Mouse (Mus musculus) kidney, postnatal 36 days (tissue): ENCODE data around the gene Scn3b.

ENCODE experiments used
- DNase-seq, 2 experiments: peaks; one replicate each; pipeline ENCODE4 v3.0.0; 2021 to 2022; ENCODE audit warnings: mixed read lengths in 2 of 2

Scn3b gene

GRCm38 (mm10) chr9:40269103-40269861 is at the start of gene Scn3b:
Scn3b (plus strand) TSS chr9:40269217.
- peak in 1 of 2 experiments; percentile 50 for DNase-seq

- DNase-seq = no peak
Measured at GRCm38 (mm10) chr9:40224289-40224688, 44.7 kb upstream of the Scn3b start.

- DNase-seq = peak; percentile 42 to 72
Measured at GRCm38 (mm10) chr9:40227874-40228789, 40.9 kb upstream of the Scn3b start.

DNA sequence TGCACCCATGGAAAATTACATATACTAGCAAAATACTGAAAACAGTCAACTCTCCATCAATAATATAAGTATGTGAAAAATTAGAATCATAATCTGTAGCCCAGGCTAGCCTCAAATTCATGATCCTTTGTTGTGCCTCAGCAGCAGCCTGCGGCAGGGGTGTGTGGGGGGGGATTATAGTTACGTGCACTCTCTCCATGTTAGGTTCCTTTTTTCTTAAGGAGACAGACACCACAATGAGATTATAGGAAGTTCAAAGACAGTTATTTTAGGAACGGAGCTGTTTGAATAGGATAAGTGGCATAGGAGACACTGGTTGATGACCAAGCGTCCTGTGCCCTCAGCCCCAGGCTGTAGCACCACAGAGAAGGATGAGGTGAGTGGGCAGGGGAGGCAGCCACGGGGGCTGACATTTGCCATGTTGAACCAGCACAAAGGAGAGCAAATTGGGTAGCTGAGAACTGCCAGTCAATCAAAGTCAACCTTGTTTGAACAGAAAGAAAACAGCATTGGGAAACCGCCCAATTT is 40.1 kb upstream of the Scn3b start:
- no peak for DNase-seq

GRCm38 (mm10) chr9:40229479-40229878 is 39.5 kb upstream of the Scn3b start:
- DNase-seq = no peak

GRCm38 (mm10) chr9:40231019-40231418 is 38.0 kb upstream of the Scn3b start:
- DNase-seq = no peak

DNA sequence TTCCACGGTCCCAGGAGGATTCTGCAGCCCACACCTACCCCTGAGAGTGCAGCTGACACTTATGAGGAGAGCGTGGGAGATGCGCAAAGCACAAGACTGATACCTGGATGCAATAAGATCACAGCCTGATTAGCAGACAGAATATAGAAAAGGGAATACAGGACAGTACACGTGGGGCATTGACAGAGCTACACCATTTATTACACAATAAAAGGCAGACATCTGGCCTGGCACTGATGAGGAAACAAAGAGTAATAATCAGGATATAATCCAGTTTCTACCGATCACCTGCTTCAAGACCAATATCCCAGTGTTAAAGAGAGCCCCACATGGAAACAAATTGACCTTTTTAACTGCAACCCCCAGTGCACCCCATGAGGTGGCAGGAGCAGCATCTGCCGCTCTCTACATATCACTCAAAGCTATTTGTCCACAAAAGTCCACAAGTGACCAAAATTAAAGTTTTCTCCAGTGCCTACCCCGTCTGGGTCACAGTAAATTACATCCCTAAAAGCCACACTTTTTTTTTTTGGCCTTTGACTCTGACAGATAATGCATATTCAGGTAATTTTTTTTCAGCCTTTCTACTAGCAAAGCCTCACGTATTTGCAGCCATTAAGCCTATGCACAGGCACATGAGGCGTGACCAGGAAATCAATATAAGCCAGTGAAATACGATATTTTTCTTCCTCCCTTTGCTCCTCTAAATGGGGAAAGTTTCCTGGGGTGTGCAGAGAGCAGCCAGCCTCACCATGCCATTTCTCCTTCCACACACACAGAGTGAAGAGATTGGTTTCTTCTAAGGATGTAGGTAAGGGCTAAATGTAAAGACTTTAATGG is 34.6 kb upstream of the Scn3b start:
- DNase-seq = no peak

- no peak for DNase-seq
Measured at GRCm38 (mm10) chr9:40235220-40235619, 33.8 kb upstream of the Scn3b start.

DNA sequence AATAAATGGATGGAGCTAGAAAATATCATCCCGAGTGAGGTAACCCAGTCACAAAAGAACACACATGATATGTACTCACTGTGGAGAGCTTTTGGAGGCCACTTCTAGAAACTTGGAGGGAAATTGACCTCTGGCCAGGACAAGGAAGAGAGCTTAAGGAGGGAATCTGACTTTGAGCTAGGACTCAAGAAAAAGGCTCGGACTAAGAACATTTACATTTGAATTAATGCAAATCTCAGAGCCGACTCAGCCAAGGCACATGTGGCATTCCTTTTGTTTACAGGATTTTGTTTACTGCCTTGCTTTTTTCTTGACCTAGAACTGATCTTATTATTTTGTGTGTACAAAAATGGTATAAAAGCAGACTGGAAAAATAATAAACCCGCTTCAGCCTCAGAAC is 29.3 kb upstream of the Scn3b start:
- no peak for DNase-seq

DNA sequence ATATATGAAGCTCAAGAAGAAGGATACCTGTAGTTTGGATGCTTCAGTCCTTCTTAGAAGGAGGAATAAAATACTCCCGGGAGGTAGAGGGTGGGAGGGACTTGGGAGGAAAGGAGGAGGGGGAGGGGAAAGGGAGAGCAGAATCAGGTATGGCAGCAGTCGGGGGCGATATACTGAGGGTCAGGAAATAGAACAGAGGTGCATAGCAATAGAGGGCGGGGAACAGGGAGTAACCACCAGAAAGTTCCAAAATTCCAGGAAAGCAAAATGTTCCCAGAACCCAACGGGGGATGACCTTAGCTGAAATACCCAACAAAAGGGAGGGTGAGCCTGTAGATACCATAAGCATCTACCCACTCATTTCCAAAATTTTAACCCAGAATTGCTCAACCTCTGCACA is 28.7 kb upstream of the Scn3b start:
- DNase-seq = no peak

DNA sequence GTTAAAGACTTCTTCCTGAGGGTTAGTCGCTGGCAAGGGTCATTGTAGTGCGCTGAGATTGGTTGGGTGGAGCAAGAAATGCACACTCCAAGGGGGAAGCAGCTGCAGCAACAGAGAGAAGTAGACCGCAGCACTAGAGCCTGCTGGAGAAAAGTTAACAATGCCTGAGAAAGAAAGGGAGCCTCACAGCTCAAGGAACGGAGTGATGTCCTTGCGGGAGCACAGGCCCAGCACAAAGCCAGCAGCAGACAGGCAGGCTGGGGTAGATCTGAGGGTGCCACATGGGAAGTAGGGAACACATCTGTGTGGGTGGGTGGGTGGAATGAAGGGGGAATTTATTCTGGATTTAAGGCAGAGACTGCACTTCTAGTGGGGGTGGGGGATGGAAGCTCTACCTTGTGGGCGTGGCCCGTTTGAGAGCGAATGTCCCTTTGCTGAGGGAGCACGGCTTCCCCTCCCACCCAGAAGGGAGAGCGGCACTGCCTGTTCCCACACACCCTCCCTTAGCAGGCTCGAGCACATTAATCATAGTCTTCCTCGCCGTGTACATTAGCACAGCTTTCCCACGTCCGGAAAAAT is 27.7 kb upstream of the Scn3b start:
- peak; percentile 25 to 54 for DNase-seq

DNA sequence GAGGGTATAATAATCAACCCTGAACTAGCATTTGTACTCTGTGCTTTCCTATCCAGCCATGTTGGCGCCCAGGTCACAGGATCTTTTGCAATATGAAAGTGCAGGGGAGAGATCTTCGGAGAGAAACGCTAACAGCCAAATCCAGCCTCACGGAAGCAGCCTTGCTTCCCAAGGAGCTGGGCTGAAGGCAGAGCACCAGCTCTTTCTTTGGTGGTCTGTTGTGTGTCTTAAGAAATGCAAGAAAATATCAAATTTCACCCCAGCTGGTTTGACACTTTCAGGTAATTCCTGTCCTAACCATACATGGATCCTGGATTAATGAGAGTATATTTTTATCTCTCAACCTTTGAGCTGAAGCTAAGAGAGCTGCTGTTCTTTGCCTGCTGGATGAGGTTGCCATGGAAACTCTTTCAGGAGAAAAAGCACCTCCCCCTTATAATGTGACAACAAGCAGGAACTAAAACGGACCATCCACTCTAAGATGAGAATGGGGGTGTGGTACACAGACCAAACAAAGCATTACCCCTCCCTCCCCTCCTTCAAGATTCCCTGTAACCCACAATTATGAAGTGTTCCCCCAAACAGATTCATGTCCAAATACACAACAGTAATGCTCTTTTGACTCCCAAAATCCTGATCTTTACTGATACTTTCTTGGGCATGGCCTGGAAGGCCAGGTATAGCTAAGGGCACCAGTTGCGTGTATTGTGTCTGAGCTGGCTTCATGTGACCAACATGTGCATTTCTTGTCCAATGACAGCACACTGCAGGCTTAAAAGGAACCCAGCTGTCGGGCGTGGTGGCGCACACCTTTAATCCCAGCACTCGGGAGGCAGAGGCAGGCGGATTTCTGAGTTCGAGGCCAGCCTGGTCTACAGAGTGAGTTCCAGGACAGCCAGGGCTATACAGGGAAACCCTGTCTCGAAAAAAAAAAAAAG is 26.8 kb upstream of the Scn3b start:
- peak; percentile 14 to 31 for DNase-seq

DNA sequence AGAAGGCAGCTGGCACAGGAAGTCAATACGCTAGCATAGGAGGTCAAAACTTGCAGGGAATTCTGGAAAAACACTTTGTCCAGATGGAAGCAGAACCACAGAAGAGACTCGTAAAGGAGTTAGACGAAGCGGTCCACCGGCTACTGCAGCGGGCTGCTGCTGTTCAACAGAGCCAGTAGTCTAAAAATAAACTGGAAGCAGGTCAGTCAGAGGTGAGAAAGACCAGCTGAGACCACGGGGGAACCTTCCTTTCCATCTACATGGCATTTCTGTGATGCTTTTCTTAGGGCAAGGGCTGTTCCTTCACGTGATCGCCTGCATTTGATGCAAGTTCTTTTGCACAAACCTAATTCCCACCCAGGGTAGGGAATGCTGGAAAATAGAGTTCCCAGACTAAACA is 23.6 kb upstream of the Scn3b start:
- no peak for DNase-seq

GRCm38 (mm10) chr9:40245974-40246665 is 22.9 kb upstream of the Scn3b start:
- no peak for DNase-seq

- DNase-seq = no peak
Measured at GRCm38 (mm10) chr9:40246702-40247101, 22.3 kb upstream of the Scn3b start.

DNA sequence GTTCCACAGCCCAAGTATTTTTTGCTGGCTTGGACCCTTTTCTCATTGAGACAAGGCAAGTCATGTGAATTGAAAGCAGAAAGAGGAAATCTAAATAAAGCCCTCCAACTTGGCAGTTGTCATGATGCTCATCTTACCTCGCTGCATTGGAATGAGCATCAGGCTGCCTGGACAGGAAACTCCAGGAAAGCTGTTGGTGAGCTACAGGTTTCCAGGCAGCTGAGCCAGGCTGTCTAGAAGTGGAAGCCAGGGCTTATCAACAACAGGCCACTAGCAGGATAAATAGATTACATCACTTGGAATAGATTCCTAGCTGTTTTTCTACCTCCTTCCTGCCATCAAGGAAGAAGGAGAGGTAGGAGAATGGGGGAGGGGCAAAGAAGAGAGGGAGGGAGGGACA is 19.9 kb upstream of the Scn3b start:
- DNase-seq = no peak

DNA sequence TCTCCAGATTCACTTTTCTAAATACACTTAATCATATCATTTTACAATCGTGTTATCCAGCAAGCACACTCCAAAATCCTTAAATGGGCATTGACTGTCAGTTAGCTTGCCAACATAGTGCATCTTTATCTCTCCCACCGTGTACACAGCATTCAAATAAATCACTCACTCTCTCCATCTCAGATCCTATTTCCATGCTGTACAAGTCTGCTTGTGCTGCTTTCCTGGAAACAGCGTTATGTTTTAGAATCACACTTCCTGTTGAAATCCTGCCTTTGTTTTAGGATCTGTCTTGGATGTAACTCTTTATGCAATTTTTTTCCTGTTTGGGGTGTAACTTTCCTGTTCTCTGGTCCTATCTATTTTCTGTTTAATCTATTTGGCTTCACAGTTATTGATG is 16.6 kb upstream of the Scn3b start:
- no peak for DNase-seq

DNA sequence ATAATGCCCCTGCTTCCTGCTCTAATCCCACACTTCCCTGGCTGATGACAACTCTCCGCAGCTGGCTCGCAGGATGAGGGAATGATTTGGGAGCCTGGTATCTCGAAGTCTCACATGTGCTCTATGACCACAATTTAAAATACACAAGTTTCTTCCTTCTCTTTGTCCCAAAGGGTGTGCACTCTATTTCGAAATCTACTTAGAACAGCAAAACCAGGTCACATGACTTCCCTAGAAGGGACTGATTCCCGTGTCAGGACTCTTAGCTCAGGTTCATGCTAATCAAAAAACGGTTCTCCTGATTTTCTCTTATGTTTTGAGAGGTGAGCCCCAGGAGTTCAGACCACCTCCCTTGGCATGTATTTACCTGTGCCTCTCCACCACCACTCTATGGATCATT is 5.1 kb upstream of the Scn3b start:
- DNase-seq = no peak

DNA sequence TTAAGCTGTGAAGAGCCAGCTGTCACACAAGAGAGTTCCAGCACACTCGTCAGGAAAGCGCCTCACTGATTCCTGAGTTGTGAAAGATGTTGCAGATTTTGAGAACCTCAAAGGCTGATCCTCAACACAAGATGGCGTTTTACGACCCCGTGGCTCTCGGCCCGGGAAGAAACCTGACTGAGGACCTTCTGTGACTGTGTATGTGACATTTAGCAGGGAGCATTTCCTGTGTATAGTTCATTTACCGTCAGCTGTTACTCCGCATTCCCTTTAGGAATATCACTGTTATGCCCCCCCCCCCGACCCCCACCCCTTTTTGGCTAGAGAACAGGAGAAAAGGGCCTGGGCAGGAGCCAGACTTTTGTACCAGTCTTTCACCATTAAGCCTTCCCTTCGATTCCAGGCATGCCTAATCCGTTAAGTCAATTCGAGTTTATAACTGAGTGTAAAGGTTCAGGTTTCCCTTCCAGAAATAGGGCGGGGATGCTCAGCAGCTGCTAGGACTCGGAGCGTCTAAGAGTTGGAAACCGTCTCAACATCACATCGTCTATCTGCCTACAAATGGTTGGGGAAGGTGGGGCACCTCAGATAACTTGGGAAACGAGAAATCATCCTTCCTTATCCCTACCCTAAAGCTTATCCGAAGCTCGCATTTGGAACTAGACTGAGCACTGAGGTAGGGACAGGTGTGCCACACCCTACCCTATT is 823 bp upstream of the Scn3b start:
- DNase-seq = no peak

GRCm38 (mm10) chr9:40268748-40269102 is 292 bp upstream of the Scn3b start:
- DNase-seq = no peak
